Mouse (Mus musculus) adrenal gland, postnatal 10 days (tissue): ENCODE results near the gene AI597479. TPM values are rescaled to one million over a fixed set of nuclear protein-coding genes. Genes with fewer than 3 reads are reported as not detected.
A peak's percentile ranks its signal among the peaks of the same experiment; 100 is the strongest.

Source experiments
- DNase-seq: peaks from one replicate; pipeline ENCODE4 v3.0.0; 2021; ENCODE audit warnings: mixed read lengths
- total RNA-seq, 2 experiments: library from RNA; stranded (reverse); gene quantifications; 2 replicates each; pipeline ENCODE4 v1.2.3; 2021

Gene AI597479
- total RNA-seq, 2 experiments from 2014 or later, result 13.2 to 16.4 TPM

- no peak for DNase-seq
Observed at GRCm38 (mm10) chr1:43162394-43162793, 63.9 kb downstream of the AI597479 start.

- no peak for DNase-seq
Observed at GRCm38 (mm10) chr1:43163084-43163466, 64.6 kb downstream of the AI597479 start.

GRCm38 (mm10) chr1:43163467-43164418 lies 65.2 kb downstream of the AI597479 start:
- DNase-seq, result peak; percentile 79

GRCm38 (mm10) chr1:43164582-43164981 lies 66.1 kb downstream of the AI597479 start:
- no peak for DNase-seq

Other genes with a start within 250 kb of the AI597479 start
- 10 to 100 TPM; 81.5 to 98.1 TPM for gene Mrps9, start 247.5 kb upstream of the AI597479 start, total RNA-seq
- 1 to 10 TPM; 2.1 to 2.2 TPM for gene Gpr45, start 145.8 kb upstream of the AI597479 start, total RNA-seq
- 10 to 100 TPM; 23.0 to 26.8 TPM for gene Tgfbrap1, start 73 bp upstream of the AI597479 start, total RNA-seq
- gene Fhl2, start 98.3 kb downstream of the AI597479 start, total RNA-seq, result 10 to 100 TPM; 16.3 to 20.8 TPM